8 mouse cellular contexts compared by ENCODE assay signal in genomic region chr1:42714016-42714931, GRCm38 (mm10). TPM values are rescaled to one million over a fixed set of nuclear protein-coding genes. Genes with fewer than 3 reads are reported as not detected.
DNase-seq lines count a peak whose midpoint lies in the region; ATAC-seq and TF ChIP-seq lines count a peak whose summit lies in the region.

No protein-coding gene starts in this region.

- H3K27me3 ChIP-seq in forebrain, embryonic 15.5 days, result no peaks in the 10 kb centered on the region
- peaks cover 60% of the 10 kb centered on the region for H3K27me3 ChIP-seq in intestine, embryonic 16.5 days (replicated peaks; ENCODE audit: control insufficient read depth, insufficient read depth, low read length)
- peaks cover 69% of the 10 kb centered on the region for H3K27me3 ChIP-seq in limb, embryonic 14.5 days (ENCODE audit: control insufficient read depth, insufficient read depth, low read length)

- peak overlapping the region; percentile 76 for H3K4me3 ChIP-seq in layer of hippocampus, adult 2 months
- H3K4me3 ChIP-seq in forebrain, embryonic 15.5 days, result peak overlapping the region; percentile 56
- H3K4me3 ChIP-seq in intestine, embryonic 16.5 days (ENCODE audit: low read length), result peak overlapping the region; percentile 41
- peak overlapping the region; percentile 36 for H3K4me3 ChIP-seq in limb, embryonic 14.5 days (replicated peaks; ENCODE audit: low read length)

- peak; percentile 63 to 74 for DNase-seq in layer of hippocampus, adult 2 months (ENCODE audit: low spot score in 2 of 2)
- no peak for DNase-seq in layer of hippocampus, postnatal 14 days (ENCODE audit: low spot score in 2 of 2)
- peak; percentile 71 for DNase-seq in limb, embryonic 14.5 days (ENCODE audit: low spot score)
- peak; percentile 73 for DNase-seq in neural tube, embryonic 10.5 days (ENCODE audit: extremely low spot score, low spot score)
- no peak for DNase-seq in thymus, postnatal 14 days

- no peaks in the 10 kb centered on the region for H3K36me3 ChIP-seq in forebrain, embryonic 15.5 days
- no peaks in the 10 kb centered on the region for H3K36me3 ChIP-seq in intestine, embryonic 16.5 days (ENCODE audit: control insufficient read depth, insufficient read depth, low read length)
- no peaks in the 10 kb centered on the region for H3K36me3 ChIP-seq in limb, embryonic 14.5 days (ENCODE audit: control insufficient read depth, insufficient read depth, low read length)

- peak overlapping the region; percentile 65 for H3K9ac ChIP-seq in forebrain, embryonic 15.5 days (replicated peaks)
- peak overlapping the region; percentile 34; the same call in 1 of the 2 replicates for H3K9ac ChIP-seq in intestine, embryonic 16.5 days (ENCODE audit: low read depth, low read length)
- peak overlapping the region; percentile 38; the same call in 1 of the 2 replicates for H3K9ac ChIP-seq in limb, embryonic 14.5 days (ENCODE audit: low read depth, low read length, severe bottlenecking)

- TF ChIP-seq CTCF in layer of hippocampus, adult 2 months (conservative IDR thresholded peaks at IDR 0.05), result peak; percentile 75

- peak; percentile 57; the same call in 1 of the 2 replicates for ATAC-seq in cerebellum, adult (ENCODE audit: insufficient number of reproducible peaks, low FRiP score, low TSS enrichment)
- ATAC-seq in forebrain, embryonic 15.5 days (replicated peaks), result peak; percentile 63
- ATAC-seq in intestine, embryonic 16.5 days, result peak; percentile 63
- peak; percentile 62; the same call in 1 of the 2 replicates for ATAC-seq in limb, embryonic 14.5 days (ENCODE audit: low FRiP score, low read depth)

- H3K27ac ChIP-seq in layer of hippocampus, adult 2 months, result peak overlapping the region; percentile 96
- H3K27ac ChIP-seq in forebrain, embryonic 15.5 days (replicated peaks), result peak overlapping the region; percentile 89
- H3K27ac ChIP-seq in intestine, embryonic 16.5 days (ENCODE audit: low read length), result no peak overlapping the region
- H3K27ac ChIP-seq in limb, embryonic 14.5 days (replicated peaks; ENCODE audit: low read depth, low read length), result no peak overlapping the region

- peak overlapping the region; percentile 60 for H3K4me2 ChIP-seq in forebrain, embryonic 15.5 days (replicated peaks)
- H3K4me2 ChIP-seq in intestine, embryonic 16.5 days (ENCODE audit: low read depth, low read length), result peak overlapping the region; percentile 61
- peak overlapping the region; percentile 67 for H3K4me2 ChIP-seq in limb, embryonic 14.5 days (replicated peaks; ENCODE audit: low read depth, low read length, severe bottlenecking)

- no peak for TF ChIP-seq POLR2A in limb, embryonic 14.5 days (IDR thresholded peaks at IDR 0.05; ENCODE audit: borderline replicate concordance, extremely low read depth, insufficient read depth, insufficient read length)

- WGBS in forebrain, embryonic 15.5 days, result under 1% methylated on average over 24 of the region's 31 CpGs
- WGBS in intestine, embryonic 16.5 days, result 3% methylated on average over 27 of the region's 31 CpGs
- WGBS in limb, embryonic 14.5 days, result 5% methylated on average over 16 of the region's 31 CpGs

- H3K4me1 ChIP-seq in forebrain, embryonic 15.5 days, result peaks cover 50% of the 10 kb centered on the region
- peaks cover 12% of the 10 kb centered on the region for H3K4me1 ChIP-seq in intestine, embryonic 16.5 days (ENCODE audit: control insufficient read depth, insufficient read depth, low read length)
- peaks cover 8% of the 10 kb centered on the region for H3K4me1 ChIP-seq in limb, embryonic 14.5 days (ENCODE audit: control insufficient read depth, insufficient read depth, low read length)

- no peaks in the 10 kb centered on the region for H3K9me3 ChIP-seq in forebrain, embryonic 15.5 days
- no peaks in the 10 kb centered on the region for H3K9me3 ChIP-seq in intestine, embryonic 16.5 days (ENCODE audit: control insufficient read depth, low read length)
- H3K9me3 ChIP-seq in limb, embryonic 14.5 days (ENCODE audit: control insufficient read depth, low read length), result no peaks in the 10 kb centered on the region

RNA-seq across cellular contexts. Expression of gene Pou3f3, which starts 18.7 kb away (rescaled TPM):
- total RNA-seq in layer of hippocampus, adult 2 months (2021), result 10 to 100 TPM; 60.7 to 66.4 TPM
- 10 to 100 TPM; 53.2 to 54.3 TPM for total RNA-seq in layer of hippocampus, postnatal 14 days (2021)
- 49.1 and 52.0 TPM in 2 replicates for polyA plus RNA-seq in forebrain, embryonic 15.5 days (2015; fragmentation: Nextera tagmentation; extraction: Ambion mirVana)
- polyA plus RNA-seq in intestine, embryonic 16.5 days (2015; fragmentation: Nextera tagmentation; extraction: Ambion mirVana), result 0.18 and 0.21 TPM in 2 replicates
- 3.2 and 4.0 TPM in 2 replicates for polyA plus RNA-seq in limb, embryonic 14.5 days (2012; rRNA removed)
- 0.77 and 0.90 TPM in 2 replicates for polyA plus RNA-seq in limb, embryonic 14.5 days (2014; fragmentation: Nextera tagmentation; extraction: Ambion mirVana)

Comparison
In these comparisons a context has a peak if more than half of its experiments do, and no peak if none do; other contexts are left out.
1. DNase-seq: peak in layer of hippocampus, adult 2 months (2 of 2), limb, embryonic 14.5 days (single experiment) and neural tube, embryonic 10.5 days (single experiment); none in layer of hippocampus, postnatal 14 days (0 of 2) and thymus, postnatal 14 days (single experiment).
2. H3K27ac ChIP-seq: peak in layer of hippocampus, adult 2 months (single experiment) and forebrain, embryonic 15.5 days (single experiment); none in intestine, embryonic 16.5 days (single experiment) and limb, embryonic 14.5 days (single experiment).
3. RNA of gene Pou3f3, which starts 18.7 kb away (polyA plus RNA-seq): 49.1 to 52.0 TPM in forebrain, embryonic 15.5 days; 0.77 to 4.0 TPM in limb, embryonic 14.5 days and 0.18 to 0.21 TPM in intestine, embryonic 16.5 days; every median in the first group is over 10 times any median in the second.
4. Peak in every context shown above with its lines, with median percentiles within 50 percentile points of each other: H3K4me3 ChIP-seq, ATAC-seq, H3K4me2 ChIP-seq and H3K9ac ChIP-seq.